Mouse (Mus musculus): ENCODE measurements around the gene Gm5168. TPM values are rescaled to one million over a fixed set of nuclear protein-coding genes. Genes with fewer than 3 reads are reported as not detected.
"Not testable (repeated sequence)": the region's sequence is repeated elsewhere in the genome, so short reads cannot be mapped to it uniquely, and the experiment has no call there.

The Gm5168 gene
- not detected in 2 replicates for polyA plus RNA-seq (2015; fragmentation: Nextera tagmentation; extraction: Ambion mirVana)

DNA sequence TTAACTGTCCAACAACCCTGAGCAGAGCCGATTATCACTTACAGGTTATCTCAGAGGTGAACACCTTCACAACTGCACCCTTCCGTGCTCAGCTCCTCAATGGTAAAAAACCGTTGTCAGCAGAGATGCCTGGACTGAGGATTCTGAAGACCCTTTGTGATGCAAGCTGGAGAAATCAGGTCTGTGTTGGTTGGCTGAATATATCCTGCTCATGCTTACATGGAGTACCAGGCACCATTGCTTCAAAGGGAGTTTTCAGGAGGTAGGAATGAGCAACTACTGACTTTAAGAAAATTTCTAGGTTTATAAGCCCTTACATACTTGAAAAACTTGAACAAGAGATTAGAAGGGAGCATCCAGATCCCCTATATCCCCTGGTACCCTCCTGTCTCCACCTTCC, at the start of gene Gm5168:
Gene Gm5168 (minus strand): TSS at position 101 of the 400 bp plus-strand sequence.
- H3K4me1 ChIP-seq (replicated peaks); H3K4me3 ChIP-seq (replicated peaks); H3K9ac ChIP-seq; H3K27ac ChIP-seq; ATAC-seq; H3K36me3 ChIP-seq; H3K27me3 ChIP-seq (replicated peaks); H3K4me2 ChIP-seq (replicated peaks); H3K9me3 ChIP-seq: not testable (repeated sequence)
- 50% methylated on average over 1 of the region's 3 CpGs for WGBS

Other genes with a start within 250 kb of the Gm5168 start
- gene Gm2012, start 180.3 kb upstream of the Gm5168 start, polyA plus RNA-seq (2015; fragmentation: Nextera tagmentation; extraction: Ambion mirVana), result not detected in 2 replicates